Mouse (Mus musculus): ENCODE measurements around the gene Tnnc2.

The Tnnc2 gene

GRCm38 (mm10) chr2:164771123-164771522 is 8.6 kb downstream of the Tnnc2 start:
- no peak for DNase-seq

- DNase-seq, result no peak
Measured at GRCm38 (mm10) chr2:164770279-164770678, 9.5 kb downstream of the Tnnc2 start.

- peak; percentile 99 for DNase-seq
Measured at GRCm38 (mm10) chr2:164769258-164770037, 10.3 kb downstream of the Tnnc2 start, which contains the start of gene Ube2c. TSS of gene Ube2c (plus strand) at chr2:164769898.

DNA sequence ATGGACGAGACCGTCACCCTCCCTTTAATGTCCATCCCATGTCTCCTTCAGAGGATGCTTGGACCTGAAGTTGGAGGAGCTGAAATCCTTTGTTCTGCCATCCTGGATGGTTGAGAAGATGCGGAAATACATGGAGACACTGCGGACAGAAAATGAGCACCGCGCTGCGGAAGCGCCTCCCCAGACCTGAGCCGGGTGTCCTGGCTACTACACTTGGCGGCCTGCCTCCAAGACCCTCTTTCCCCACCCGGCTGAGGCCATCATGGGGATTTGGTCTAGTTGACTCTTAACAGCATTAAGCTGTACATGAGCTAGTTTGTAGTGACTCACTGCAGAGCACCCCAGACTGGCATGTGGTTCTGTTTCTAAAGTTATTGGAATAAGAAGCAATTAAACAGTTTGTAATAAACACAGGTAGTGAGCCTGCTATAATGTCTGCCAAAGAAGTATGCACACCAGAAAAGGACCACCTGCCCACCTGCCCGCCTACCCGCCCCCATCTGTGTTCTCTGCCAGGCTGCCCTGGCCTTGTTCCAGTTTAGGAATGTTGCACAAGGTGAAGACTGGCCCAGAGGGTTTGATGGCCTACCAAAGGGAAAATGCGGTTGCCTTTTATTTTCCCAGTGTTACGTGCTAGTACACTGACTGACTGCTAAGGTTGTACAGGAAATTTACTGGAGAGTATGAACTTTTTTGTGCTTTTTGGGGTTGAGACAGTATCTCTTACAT is 11.8 kb downstream of the Tnnc2 start:
- peak; percentile 23 to 35 for DNase-seq

GRCm38 (mm10) chr2:164765841-164766240 is 13.9 kb downstream of the Tnnc2 start:
- DNase-seq, result no peak

DNA sequence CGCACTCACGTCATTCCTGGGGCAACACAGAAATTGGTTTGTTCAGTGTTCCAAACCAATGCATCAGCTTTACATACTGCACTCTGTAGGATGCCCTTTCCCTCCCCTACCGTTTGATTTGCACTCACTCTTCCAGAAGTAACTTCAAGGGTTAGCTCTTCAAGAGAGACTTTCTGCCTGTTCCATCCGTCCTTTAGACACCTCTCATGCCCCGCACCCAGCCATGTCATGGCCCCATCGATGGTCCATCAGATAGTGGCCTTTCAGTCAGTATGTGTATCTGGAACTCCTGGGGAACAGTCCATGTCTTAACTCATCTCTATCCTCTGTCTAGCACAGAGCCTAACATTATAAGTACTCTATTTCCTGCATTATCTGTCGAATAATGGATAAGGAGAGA is 17.2 kb downstream of the Tnnc2 start:
- DNase-seq, result no peak

DNA sequence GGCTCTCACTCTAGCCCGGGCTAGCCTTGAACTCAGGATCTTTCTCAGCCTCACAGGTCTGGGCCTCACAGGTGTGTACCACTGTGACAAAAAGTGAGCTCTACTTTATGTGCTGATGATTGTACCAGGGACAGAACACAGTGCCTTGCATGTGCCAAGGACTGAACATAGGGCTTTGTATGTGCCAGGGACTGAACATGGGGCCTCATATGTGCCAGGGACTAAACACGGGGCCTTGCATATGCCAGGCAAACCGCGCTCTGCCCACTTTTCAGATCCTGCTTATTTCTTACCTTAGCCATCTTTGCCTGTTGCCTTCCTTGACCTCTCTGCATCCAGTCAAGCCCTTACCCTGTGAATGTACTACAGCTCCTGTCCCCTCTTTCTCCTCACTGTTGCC is 17.8 kb downstream of the Tnnc2 start:
- DNase-seq, result no peak

- DNase-seq, result no peak
Measured at GRCm38 (mm10) chr2:164761502-164761901, 18.3 kb downstream of the Tnnc2 start.

DNA sequence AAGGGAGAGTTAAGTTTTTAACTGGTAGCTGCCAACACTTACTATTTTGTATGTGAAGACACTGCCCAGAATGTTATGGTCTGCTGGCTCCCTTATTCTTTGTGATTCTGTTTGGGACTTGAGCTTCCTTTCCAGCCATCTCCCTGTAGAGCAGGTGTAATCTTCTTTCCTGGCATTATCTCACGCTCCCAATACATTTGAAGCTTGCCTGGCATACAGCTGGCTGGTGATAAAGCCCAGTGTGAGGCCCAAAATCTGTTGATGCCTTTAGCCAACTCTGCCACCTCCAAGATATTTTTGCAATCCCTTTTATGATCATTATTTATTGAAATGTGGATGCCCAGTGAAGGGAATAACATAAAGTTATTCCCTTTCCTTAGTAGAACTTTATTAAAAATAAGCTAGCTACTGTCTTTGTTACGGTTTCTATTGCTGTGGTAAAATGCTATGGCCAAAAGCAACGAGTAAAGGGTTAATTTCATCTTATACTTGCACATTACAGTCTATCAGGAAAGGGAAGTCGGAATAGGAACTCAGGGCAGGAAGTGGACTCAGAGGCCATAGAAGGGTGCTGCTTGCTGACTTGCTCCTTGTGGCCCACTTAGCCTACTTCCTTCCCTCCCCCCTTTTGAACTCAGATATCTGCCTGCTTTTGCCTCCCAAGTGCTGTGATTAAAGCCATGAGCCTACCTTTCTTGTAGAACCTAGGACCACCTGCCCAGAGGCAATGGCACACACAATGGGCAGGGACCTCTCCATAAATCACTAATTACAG is 19.5 kb downstream of the Tnnc2 start:
- DNase-seq, result no peak

DNA sequence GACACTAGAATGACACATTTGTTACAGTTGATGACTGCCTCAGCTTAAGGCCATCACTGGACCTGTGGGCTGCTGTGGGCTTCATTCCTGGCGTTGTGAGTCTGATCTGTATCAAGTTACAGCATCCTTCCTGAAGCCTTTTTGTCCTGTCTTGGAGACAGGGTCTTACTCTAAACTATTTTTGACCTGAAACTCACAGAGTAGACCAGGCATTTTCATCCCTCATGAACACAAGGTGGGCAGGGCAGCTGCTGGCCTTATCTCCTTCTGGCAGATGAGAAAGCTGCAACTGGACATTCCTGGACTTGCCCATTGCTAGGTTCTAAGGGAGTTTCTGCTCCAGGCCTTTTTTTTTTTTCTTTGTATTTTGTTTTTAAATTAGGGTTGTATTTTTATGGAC is 21.1 kb downstream of the Tnnc2 start:
- DNase-seq, result no peak

DNA sequence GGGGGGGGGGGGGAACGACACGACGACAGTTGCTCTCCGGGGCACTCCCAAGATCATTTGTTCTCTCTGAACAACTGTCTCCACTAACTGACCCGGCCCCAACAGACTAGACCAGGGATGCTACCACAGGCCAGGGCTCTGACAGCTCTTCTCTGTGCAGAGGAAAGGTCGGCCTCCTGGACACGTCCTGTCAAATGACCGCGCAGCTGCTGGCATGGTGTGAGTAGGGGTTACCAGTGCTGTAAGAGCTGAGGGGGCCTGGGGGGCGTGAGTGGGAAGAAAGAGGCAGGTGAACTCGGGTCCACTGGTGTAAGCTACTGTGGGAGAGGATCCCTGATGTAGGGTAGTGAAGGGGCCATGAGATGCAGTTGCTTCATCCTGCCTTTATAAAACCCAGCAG is 21.9 kb downstream of the Tnnc2 start:
- no peak for DNase-seq

GRCm38 (mm10) chr2:164754800-164755199 is 25.0 kb downstream of the Tnnc2 start:
- no peak for DNase-seq

DNA sequence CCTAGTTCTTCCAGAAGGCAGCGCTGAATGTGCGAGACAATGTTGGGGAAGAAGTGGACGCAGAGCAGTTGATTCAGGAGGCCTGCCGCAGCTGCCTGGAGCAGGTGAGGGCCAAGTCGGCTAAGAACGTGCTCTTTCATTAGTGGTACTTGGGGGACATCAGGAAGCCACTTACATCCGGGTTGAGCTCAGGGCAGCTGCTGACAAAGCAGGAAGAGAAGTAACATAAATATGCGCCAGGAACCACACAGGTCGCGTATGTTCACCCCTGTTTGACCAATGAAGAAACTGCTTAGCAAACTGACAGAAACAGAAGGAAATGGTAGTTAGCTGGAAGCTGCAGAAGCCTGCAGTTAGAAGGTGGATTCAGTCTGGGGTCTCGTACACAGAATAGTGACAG is 25.7 kb downstream of the Tnnc2 start:
- no peak for DNase-seq

GRCm38 (mm10) chr2:164752454-164752853 is 27.3 kb downstream of the Tnnc2 start:
- no peak for DNase-seq

DNA sequence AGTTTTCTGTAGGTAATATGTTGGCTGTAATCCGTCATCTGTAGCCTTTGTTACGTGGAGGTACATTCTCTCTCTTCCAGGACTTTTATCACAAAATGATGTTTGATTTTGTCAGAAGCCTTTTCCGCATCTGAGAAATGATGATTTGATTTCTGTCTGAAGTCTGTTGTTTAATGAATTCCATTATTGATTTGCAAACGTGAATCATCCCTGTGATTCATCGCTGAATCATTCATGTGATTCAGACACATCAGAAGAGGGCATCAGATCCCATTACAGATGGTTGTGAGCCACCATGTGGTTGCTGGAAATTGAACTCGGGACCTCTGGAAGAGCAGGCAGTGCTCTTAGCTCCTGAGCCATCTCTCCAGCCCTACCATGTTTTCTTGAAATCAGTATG is 30.8 kb downstream of the Tnnc2 start:
- DNase-seq, result no peak

DNA sequence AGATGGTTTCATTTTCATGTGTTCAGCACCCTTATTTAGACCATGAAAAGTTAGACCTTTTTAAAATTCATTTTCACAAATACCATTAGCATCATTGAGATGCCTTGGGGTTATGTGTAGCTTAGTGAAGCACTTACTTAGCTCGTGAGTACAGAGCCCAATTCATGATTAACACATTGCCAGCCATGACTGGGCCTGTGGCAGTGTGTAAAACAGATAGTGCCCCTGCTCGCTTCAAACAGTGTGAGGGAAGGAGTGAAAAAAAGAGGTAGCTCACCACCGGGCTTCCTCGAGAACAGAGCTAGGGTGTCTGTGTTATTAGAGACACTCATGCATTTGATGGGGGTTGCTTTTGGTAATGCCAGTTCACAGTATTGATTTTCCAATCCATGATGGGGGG is 31.6 kb downstream of the Tnnc2 start:
- DNase-seq, result no peak

DNA sequence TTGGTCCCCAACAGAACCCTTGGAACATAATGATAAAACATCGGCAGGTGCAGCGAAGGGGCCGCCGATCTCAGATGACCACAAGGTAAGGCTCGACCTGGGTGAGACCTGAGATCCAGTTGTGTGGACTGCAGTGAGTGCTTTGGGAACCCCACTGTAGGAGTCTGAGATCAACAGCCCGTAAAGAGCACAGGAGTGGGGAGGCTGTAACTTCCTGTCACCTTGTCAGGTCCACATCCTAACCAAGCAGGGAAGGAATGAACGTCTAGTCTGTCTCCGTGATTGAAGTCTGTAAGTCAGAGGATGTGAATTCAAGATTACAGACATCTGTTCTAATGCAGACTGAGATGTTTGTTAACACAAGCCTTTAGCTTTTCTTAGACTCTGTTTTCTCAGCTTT is 33.1 kb downstream of the Tnnc2 start:
- no peak for DNase-seq

- peak; percentile 94 to 98 for DNase-seq
Measured at GRCm38 (mm10) chr2:164745843-164746479, 33.8 kb downstream of the Tnnc2 start, which contains the start of the genes Wfdc3 and Dnttip1. TSS of gene Wfdc3 (minus strand) at chr2:164745931. TSS of gene Dnttip1 (plus strand) at chr2:164745983.

- DNase-seq, result no peak
Measured at GRCm38 (mm10) chr2:164744987-164745386, 34.8 kb downstream of the Tnnc2 start.

DNA sequence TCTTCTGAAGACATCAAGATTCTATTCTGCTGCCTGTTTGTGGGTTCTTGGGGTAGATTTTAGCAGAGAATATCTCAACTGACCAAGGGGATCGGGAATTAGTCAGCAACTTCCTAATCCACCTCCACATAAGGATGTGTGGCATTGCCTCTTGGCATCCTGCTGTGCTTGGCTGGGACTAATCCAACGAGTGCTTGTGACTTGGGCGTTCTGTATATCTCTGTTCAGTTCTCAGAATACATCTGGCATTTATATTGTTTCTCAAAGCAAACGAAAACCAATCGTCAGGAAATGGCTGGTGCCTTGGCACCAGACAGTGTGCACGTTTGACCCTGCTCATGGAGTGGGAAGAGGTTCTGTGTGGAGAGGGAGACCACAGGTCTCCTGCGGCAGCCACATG is 39.9 kb downstream of the Tnnc2 start:
- no peak for DNase-seq

GRCm38 (mm10) chr2:164737377-164738090 is 42.2 kb downstream of the Tnnc2 start:
- peak in 1 of 2 experiments; percentile 25 for DNase-seq

DNA sequence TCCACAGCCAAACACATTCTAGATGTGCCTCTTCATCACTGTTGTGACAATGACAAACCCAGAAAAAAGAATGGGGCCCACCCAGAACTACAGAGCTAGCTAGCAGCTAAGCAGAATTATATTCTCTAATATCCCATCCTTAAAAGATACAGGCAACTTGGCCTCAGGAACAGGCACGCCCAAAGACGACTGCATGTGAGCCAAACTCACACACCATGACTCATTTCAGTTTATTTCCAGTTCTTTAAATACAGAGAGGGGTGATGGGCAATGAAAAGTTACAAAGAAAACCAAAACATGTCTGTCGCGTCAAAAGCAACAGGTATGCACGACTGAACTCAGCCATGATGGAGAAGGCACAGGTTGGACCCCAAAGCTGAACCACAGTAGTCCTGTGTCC is 44.3 kb downstream of the Tnnc2 start:
- DNase-seq, result no peak

All from kidney, postnatal 36 days (tissue).